Mouse (Mus musculus) cerebellum, adult 2 months (tissue): ENCODE results near the gene Olfr849. TPM values are rescaled to one million over a fixed set of nuclear protein-coding genes. Genes with fewer than 3 reads are reported as not detected.

Source experiments
- DNase-seq, 2 experiments: peaks; one replicate each; pipeline ENCODE4 v3.0.0; 2021
- H3K27ac ChIP-seq: fragments of 200-500 bp; 2 replicates; pipeline ENCODE4 v1.5.1; 2012; ENCODE audit warnings: low read length, control low read depth, inconsistent platforms; ENCODE audit not compliant: insufficient read depth
- H3K27me3 ChIP-seq: fragments of 200-500 bp; 2 replicates; pipeline ENCODE4 v1.6.1; 2012; ENCODE audit warnings: inconsistent platforms, mild to moderate bottlenecking, low read length, moderate library complexity; ENCODE audit not compliant: control insufficient read depth, insufficient read depth
- H3K4me1 ChIP-seq: fragments of 200-500 bp; 2 replicates; pipeline ENCODE4 v1.6.1; 2011; ENCODE audit warnings: low read length; ENCODE audit not compliant: control insufficient read depth, insufficient read depth
- H3K4me3 ChIP-seq: fragments of 200-500 bp; replicated peaks from 2 replicates; pipeline ENCODE3; 2011; ENCODE audit warnings: mild to moderate bottlenecking, low read depth, low read length, control low read depth; ENCODE audit not compliant: insufficient read depth
- CTCF ChIP-seq: fragments of 200-500 bp; IDR thresholded peaks from 2 replicates; pipeline ENCODE4 v1.5.1; 2011; ENCODE audit warnings: low read depth, mild to moderate bottlenecking, control low read depth, low read length, moderate library complexity, borderline replicate concordance; ENCODE audit not compliant: insufficient read depth
- POLR2A ChIP-seq: fragments of 200-500 bp; IDR thresholded peaks from 2 replicates; pipeline ENCODE4 v1.6.1; 2011; ENCODE audit warnings: low read length, control low read depth, borderline replicate concordance; ENCODE audit not compliant: insufficient read depth
- WGBS: fragments of 180-500 bp; shearing (Covaris S2); methylation state at CpG from one replicate; pipeline ENCODE4 v1.1.7; 2018; 5-methylcytosine and 5-hydroxymethylcytosine counted together
- polyA plus RNA-seq: library from polyadenylated mRNA; depleted of rRNA; stranded (reverse); fragments of >200 nt; gene quantifications from 2 replicates; pipeline ENCODE4 v1.2.3, GENCODE M21; 2012; rRNA removed

The Olfr849 gene
- polyA plus RNA-seq: not detected in 2 replicates

DNA sequence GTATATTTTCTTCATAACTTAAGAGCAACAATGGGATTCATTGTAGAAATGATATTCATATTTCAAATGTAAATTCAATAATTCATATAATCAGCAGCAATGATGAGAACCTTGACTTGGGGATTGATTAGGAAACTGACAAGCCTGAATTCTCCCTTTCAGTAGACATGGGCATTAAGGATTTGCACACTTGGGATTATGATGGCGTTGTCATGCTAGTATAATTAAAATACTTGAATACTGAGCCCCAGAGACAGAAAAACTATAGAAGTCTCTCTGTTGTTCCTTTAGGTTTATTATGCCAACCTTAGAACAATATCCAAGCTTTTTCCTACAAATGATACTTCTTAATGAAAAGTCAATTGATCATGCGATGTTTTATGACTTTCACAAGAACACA, at the start of gene Olfr849:
Gene Olfr849, plus strand, starts transcription at position 301 of the 400 bp plus-strand sequence.
- no peak within 1 kb of the TSS for H3K4me3 ChIP-seq
- H3K4me1 ChIP-seq: no peaks in the 10 kb centered on the region
- DNase-seq: no peak
- no peaks in the 10 kb centered on the region for H3K27me3 ChIP-seq
- no peak for TF ChIP-seq POLR2A
- no peak for TF ChIP-seq CTCF
- 71% methylated on average over 2 of the region's 2 CpGs for WGBS
- H3K27ac ChIP-seq: no peak within 1 kb of the TSS

DNA sequence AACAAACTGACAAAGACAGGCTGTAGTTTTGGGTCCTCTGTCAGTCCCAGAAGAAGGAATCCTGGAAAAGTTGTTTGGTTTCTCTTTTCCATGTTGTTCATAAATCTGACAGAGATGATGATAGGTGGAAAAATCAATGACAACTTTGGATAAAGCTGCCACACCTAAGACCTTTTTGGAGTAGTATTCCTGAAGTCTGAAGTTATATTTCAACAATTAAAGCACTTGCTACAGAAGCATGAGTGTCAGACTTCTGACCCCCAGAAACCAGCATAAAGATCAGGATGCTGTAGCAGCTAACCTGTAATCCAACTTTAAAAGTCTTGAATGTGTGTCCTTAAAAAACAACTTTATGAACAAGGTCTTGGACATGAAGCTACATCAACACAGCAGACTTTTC, 38.1 kb downstream of the Olfr849 start, which contains the start of gene Olfr850:
Gene Olfr850, minus strand, starts transcription at position 101 of the 400 bp plus-strand sequence.
- H3K4me1 ChIP-seq: no peaks in the 10 kb centered on the region
- TF ChIP-seq POLR2A: no peak
- TF ChIP-seq CTCF: no peak
- H3K27me3 ChIP-seq: no peaks in the 10 kb centered on the region
- no peak within 1 kb of the TSS for H3K27ac ChIP-seq
- no peak within 1 kb of the TSS for H3K4me3 ChIP-seq
- DNase-seq: no peak

DNA sequence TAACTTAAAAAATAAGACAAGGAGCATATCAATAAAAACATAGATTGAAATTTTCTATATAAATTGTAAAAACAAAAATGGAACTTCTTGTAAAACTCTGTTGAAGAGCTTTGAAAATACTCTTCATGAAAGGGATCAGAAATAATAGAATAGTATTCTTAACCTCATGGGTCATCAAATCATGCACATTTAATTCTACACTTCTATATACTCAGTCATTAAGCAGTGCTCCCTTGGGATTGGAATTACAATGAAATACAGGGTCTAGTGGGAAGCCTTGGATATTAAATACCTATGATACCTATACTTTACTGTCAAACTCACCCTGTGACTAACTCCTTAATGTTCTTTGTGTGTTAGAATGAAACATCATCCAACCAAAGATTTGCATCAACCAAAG, 52.9 kb downstream of the Olfr849 start, which contains the start of gene Olfr851:
Gene Olfr851, plus strand, starts transcription at position 301 of the 400 bp plus-strand sequence.
- Histone ChIP-seq H3K4me1 (no peaks in the 10 kb centered on the region), H3K27me3 (no peaks in the 10 kb centered on the region), H3K4me3 (no peak within 1 kb of the TSS), H3K27ac (no peak within 1 kb of the TSS)
- TF ChIP-seq CTCF (no peak), POLR2A (no peak)
- no peak for DNase-seq

Other genes with a start within 250 kb of the Olfr849 start
- gene Olfr843, start 188.3 kb upstream of the Olfr849 start, polyA plus RNA-seq: not detected in 2 replicates
- not detected in 2 replicates for gene Olfr844, start 123.9 kb upstream of the Olfr849 start, polyA plus RNA-seq
- not detected in 2 replicates for gene Olfr845, start 103.8 kb upstream of the Olfr849 start, polyA plus RNA-seq
- gene Olfr846, start 76.3 kb upstream of the Olfr849 start, polyA plus RNA-seq: not detected in 2 replicates
- gene Olfr847, start 61.6 kb upstream of the Olfr849 start, polyA plus RNA-seq: not detected in 2 replicates
- not detected in 2 replicates for gene Olfr850, start 38.0 kb downstream of the Olfr849 start, polyA plus RNA-seq
- gene Olfr851, start 53.0 kb downstream of the Olfr849 start, polyA plus RNA-seq: not detected in 2 replicates
- not detected in 2 replicates for gene Olfr853, start 100.8 kb downstream of the Olfr849 start, polyA plus RNA-seq
- gene Olfr854, start 127.1 kb downstream of the Olfr849 start, polyA plus RNA-seq: not detected in 2 replicates
- not detected in 2 replicates for gene Olfr855, start 142.4 kb downstream of the Olfr849 start, polyA plus RNA-seq
- 24.2 and 25.8 TPM in 2 replicates for gene Zfp317, start 181.8 kb downstream of the Olfr849 start, polyA plus RNA-seq